Mouse (Mus musculus): ENCODE measurements around the gene Tnfrsf1b. TPM values are rescaled to one million over a fixed set of nuclear protein-coding genes. Genes with fewer than 3 reads are reported as not detected.

Gene Tnfrsf1b
- total RNA-seq, 2 experiments from 2014 or later, result 5.3 to 7.2 TPM

GRCm38 (mm10) chr4:145260802-145261201 lies 14.1 kb upstream of the Tnfrsf1b start:
- DNase-seq, result no peak
- intact Hi-C loops (cut with DNase I), result no loop called here

- intact Hi-C loops (cut with DNase I), result no loop called here
- no peak for DNase-seq
These were observed 11.2 kb upstream of the Tnfrsf1b start for GRCm38 (mm10) chr4:145257751-145258434.

GRCm38 (mm10) chr4:145256144-145256543 lies 9.5 kb upstream of the Tnfrsf1b start:
- no peak for DNase-seq
- intact Hi-C loops (cut with DNase I), result no loop called here

GRCm38 (mm10) chr4:145254418-145254817 lies 7.7 kb upstream of the Tnfrsf1b start:
- intact Hi-C loops (cut with DNase I), result no loop called here
- DNase-seq, result peak in 1 of 2 experiments; percentile 35

- intact Hi-C loops (cut with DNase I), result no loop called here
These were observed 5.9 kb upstream of the Tnfrsf1b start for GRCm38 (mm10) chr4:145252611-145253010.

GRCm38 (mm10) chr4:145251546-145251945 lies 4.9 kb upstream of the Tnfrsf1b start:
- intact Hi-C loops (cut with DNase I), result no loop called here
- DNase-seq, result no peak

More at GRCm38 (mm10) chr4:145252611-145253010, 5.9 kb upstream of the Tnfrsf1b start:
- DNase-seq, result no peak

GRCm38 (mm10) chr4:145250002-145250401 lies 3.3 kb upstream of the Tnfrsf1b start:
- intact Hi-C loops (cut with DNase I), result no loop called here
- no peak for DNase-seq

- DNase-seq, result no peak
- intact Hi-C loops (cut with DNase I), result loop anchor here (2.0 kb wide), 1 partner anchor 33 kb away; no protein-coding TSS in a partner anchor
These were observed 886 bp upstream of the Tnfrsf1b start for GRCm38 (mm10) chr4:145247556-145247955.

- intact Hi-C loops (cut with DNase I), result no loop called here
- no peak for DNase-seq
These were observed 1.1 kb downstream of the Tnfrsf1b start for GRCm38 (mm10) chr4:145245581-145245980.

- intact Hi-C loops (cut with DNase I), result no loop called here
These were observed 2.0 kb downstream of the Tnfrsf1b start for GRCm38 (mm10) chr4:145244676-145245075.

GRCm38 (mm10) chr4:145242719-145243350 lies 3.8 kb downstream of the Tnfrsf1b start:
- DNase-seq, result no peak
- intact Hi-C loops (cut with DNase I), result no loop called here

More at GRCm38 (mm10) chr4:145244676-145245075, 2.0 kb downstream of the Tnfrsf1b start:
- no peak for DNase-seq

- intact Hi-C loops (cut with DNase I), result no loop called here
- DNase-seq, result peak in 1 of 2 experiments; percentile 56
These were observed 5.9 kb downstream of the Tnfrsf1b start for GRCm38 (mm10) chr4:145240723-145241231.

GRCm38 (mm10) chr4:145239049-145239830 lies 7.4 kb downstream of the Tnfrsf1b start:
- intact Hi-C loops (cut with DNase I), result no loop called here
- DNase-seq, result peak; percentile 90

GRCm38 (mm10) chr4:145236027-145236426 lies 10.6 kb downstream of the Tnfrsf1b start:
- DNase-seq, result no peak
- intact Hi-C loops (cut with DNase I), result no loop called here

- intact Hi-C loops (cut with DNase I), result no loop called here
- peak; percentile 64 to 65 for DNase-seq
These were observed 13.0 kb downstream of the Tnfrsf1b start for GRCm38 (mm10) chr4:145233487-145234228.

GRCm38 (mm10) chr4:145231732-145232131 lies 14.9 kb downstream of the Tnfrsf1b start:
- intact Hi-C loops (cut with DNase I), result no loop called here
- no peak for DNase-seq

GRCm38 (mm10) chr4:145230647-145231046 lies 16.0 kb downstream of the Tnfrsf1b start:
- intact Hi-C loops (cut with DNase I), result no loop called here
- no peak for DNase-seq

GRCm38 (mm10) chr4:145229524-145230163 lies 17.0 kb downstream of the Tnfrsf1b start:
- no peak for DNase-seq
- intact Hi-C loops (cut with DNase I), result no loop called here

- DNase-seq, result no peak
- intact Hi-C loops (cut with DNase I), result no loop called here
These were observed 17.6 kb downstream of the Tnfrsf1b start for GRCm38 (mm10) chr4:145229051-145229450.

- intact Hi-C loops (cut with DNase I), result no loop called here
- no peak for DNase-seq
These were observed 22.1 kb downstream of the Tnfrsf1b start for GRCm38 (mm10) chr4:145224613-145225012.
